Mouse (Mus musculus) B cell, adult 2 months (primary cell): ENCODE measurements around the gene 1700037H04Rik.

Source experiments
- DNase-seq, 2 experiments: peaks; one replicate each; pipeline ENCODE4 v3.0.0; 2022

1700037H04Rik gene

DNA sequence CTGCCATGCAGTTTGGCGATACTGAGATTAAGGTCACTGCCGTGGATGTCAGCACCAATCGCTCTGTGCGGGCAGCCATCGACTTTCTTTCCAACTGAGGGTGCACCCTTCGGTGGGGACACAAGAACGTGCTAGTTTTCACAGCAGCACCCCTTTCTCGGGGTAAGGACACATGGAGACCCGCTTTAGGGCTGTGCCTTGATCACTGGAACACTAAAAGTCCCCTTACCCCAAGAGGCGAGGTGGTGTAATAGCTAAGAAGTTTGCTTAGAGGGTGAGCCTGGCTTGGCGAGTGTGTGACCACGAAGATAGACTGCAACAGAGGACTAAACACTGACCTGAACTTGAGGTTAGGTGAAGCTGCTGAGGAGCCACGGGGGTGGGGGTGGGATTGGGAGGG, 14.8 kb downstream of the 1700037H04Rik start:
- DNase-seq: no peak

DNA sequence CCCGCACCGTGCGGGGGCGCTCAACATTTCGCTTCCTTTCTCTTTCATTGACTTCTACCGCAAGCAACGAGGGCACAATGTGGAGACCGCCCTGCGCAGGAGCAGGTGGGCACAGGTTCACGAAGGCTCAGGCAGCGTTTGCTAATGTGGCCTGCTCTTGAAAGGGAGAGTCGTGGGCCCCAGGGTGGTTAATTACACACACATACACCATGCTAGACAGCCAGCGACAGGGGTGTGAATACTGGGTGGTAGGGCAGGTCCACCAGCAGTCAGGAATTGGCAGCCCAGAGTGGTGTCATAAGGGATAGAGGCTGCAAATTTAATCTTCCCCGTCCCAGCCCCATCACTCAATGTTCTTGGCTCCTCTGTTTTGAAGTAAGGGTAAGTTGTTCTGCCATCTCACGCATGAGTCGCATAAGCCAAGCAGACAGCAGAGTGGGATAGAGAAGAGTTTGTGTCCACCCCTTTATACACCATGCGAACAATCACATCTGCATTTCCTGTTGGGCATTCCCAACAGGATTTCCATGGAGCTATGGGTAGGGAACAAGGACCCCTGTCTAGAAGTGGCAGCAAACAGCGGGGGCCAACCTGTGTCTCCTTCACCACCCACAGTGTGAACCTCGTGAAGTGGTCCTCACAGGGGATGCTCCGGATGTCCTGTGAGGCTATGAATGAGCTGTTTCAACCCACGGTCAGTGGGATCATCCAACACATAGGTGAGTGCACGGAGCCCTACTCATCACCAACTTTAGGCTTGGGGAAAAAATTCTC, 16.7 kb downstream of the 1700037H04Rik start:
- no peak for DNase-seq

DNA sequence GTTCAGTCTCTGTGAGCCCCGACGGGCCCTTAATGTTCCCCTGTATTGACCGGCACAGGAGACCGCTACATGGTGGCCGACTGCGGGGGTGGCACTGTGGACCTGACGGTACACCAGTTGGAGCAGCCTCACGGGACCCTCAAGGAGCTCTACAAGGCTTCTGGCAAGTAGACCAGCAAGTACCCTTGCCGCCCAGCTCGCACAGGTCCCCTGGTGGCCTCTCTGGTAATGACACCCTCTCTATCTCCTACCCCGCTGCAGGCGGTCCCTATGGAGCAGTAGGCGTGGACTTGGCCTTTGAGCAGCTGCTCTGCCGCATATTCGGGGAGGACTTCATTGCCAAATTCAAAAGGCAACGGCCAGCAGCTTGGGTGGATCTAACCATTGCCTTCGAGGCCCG, 17.3 kb downstream of the 1700037H04Rik start:
- peak; percentile 70 to 72 for DNase-seq

DNA sequence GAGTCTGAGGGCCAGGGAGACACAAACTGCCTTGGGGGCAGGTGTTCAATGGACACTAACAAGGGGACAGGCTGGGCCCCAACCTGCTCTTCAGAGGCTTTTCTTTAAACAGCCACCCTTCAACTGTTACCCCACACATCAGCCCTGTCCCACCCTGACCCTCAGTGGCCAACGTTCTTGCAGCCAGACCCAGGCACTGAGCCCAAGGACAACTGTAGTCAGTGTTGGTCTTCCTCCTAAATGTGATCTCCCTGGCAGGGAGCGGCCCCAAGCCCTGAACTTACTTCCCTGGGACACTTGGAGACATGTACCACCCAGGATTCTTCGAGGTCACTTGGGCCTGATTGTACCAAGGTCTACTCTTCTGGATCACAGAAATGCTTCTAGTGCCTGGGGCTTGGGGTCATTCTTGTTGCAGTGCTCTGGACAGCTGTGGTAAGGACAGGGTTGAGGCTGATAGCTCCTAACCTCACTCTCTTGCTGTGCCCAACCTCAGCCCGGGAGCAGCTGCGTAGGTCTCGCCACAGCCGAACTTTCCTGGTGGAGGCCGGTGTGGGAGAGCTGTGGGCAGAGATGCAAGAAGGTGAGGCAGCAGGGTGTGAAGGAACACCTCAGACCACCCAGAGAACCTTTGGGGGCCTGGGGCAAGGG, 18.4 kb downstream of the 1700037H04Rik start:
- DNase-seq: no peak

DNA sequence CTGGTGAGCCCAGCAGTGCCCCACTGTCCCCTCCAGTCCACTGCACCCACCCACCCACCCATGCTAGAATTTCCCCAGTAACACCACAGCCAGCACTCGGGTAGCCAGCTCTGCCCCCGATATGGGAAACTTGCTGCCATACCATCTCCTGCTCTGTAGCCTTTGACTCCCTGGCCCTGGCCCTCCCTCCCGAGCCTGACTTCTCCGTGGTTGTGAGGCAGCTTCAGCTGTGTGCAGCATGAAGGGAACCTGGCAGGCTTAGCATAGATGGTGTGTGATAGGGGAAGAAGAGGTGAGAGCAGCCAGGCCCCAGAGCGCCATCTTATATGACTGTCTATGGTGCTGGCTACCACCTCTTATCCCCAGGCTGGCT, 19.4 kb downstream of the 1700037H04Rik start:
- no peak for DNase-seq

DNA sequence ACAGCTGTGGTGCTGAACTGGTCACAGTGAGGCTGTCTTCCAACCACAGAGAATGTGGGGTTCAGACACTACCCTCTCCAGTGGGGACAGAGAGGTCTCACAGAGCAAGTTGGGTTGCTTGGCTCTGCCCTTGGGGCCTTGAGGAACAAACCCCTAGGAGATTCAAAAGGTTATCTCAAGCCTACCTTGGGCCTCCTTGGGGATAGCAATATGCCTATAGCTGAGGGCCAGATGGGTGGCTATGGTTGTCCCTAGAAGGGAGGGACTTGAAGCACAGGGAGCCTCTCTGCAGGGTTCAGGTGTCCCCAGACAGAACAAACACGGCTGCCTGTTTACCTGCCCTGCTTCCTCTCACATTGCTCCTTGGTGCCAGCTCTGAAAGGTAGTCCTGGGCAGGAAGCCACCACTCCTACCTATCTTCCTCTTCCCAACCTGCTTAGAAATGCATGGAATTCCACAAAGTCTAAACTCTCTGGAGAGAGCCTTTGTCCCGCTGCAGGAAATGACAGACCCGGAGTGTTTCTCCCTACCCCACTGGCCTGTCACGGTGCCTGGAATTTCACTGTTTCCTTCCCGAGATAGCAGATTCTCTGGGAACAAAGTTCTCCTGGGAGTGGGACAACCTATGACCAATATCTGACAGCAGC, 19.9 kb downstream of the 1700037H04Rik start:
- DNase-seq: no peak

DNA sequence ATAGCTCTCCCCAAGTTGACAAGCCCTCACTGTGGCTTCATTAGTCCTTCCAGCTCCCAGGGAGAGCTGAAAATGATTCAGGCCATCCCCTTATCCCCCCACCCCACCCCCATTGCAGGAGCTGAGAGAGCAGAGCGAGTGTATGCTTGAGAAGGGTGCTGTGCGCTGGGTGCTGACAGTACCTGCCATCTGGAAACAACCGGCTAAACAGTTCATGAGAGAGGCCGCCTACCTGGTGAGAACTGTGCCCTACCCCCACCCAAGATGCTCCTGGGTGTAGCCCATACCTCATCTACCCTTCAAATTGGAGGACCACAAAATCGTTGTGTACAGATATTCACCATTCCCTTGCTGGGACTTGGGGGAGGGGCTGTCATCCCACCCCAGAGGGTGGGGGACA, 20.6 kb downstream of the 1700037H04Rik start:
- DNase-seq: no peak

DNA sequence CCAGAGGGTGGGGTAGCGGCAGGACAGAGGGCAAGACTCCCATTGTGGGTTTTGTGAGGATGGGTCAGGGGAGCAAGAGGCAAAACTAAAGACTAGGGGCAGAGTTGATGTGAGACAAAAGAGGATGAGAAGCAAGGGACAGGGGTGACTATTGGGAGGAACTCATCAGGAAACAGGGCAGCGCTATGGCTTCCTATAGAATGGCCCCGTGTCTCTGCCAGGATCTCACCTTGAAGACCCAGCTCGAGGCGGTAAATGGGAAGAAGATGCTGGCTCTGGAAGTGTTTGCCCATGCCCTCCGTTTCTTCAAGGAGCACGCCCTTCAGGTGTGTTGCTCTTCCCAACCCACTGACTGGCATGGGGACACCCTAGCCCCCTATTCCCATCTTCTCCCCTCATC, 21.1 kb downstream of the 1700037H04Rik start:
- no peak for DNase-seq

DNA sequence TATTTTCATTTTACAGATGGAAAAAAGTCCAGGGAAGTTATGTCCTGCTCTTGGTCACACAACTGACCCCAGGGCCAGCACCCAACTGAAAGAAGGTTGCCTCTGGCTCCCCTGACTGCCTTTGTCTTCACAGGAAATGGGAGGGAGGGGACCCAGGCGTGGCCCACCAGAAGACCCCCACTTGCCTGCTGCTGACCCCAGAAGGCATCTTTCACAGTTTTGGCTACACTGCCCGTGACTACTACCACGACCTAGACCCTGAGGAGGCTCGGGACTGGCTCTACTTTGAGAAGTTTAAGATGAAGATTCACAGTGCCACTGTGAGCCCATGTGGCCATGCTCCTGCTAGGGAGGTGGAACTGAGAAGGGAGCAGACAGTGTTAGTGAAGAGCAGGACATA, 21.6 kb downstream of the 1700037H04Rik start:
- DNase-seq: no peak

DNA sequence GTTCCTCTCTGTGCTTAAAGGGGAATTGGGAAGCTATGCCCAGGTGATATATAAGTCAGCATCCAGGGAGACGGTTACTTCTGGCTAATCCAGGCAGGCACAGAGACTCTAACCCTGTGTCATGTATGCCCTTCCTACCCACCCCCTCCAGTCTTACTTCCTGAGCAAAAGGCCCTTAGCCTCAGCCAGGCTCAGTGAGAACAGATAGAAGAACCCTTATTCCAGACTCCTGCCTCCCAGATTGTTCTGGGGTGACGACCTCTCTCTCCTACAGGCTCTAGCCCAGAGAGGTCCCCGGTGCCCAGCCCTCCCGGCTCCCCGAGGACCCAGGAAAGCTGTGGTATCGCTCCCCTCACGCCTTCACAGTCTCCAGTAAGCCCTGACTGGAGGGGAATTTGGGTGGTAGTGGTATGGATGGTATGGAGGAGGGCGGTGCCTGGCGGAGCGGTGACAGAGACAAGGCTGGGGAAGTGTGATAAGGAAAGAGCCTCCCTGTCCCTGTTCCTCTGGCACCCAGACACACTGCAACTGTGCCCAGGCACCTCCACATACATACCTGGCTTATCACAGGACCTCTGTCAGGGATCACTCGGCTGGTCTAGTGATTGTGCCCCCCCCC, 24.3 kb downstream of the 1700037H04Rik start:
- no peak for DNase-seq

DNA sequence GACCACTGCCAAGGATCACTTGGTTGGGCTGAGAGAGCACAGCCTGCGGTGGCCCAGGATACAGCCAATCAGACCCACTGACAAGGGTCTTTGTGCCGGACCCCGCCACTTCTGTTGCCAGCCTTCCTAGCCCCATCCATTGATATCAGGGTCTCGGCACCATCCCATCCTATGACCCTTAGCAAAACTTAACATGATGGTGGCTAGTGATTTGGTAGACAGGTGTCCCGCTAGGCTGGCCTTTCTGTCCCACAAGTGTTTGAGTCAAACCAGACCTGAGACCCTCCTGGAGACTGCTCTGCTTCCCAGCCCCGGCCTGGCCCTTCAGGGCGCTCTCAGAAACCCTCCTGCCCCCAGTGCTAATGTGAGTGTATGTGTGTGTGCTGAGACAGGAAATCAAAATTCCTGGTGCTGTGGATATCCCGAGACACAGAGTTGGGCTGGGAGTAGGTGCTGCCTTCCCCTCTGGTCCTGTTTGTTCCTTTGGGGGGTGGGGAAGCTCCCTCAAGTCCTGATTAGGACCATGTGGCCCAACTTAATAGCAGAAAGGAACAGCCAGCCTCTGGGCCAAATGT, 25.0 kb downstream of the 1700037H04Rik start:
- no peak for DNase-seq

DNA sequence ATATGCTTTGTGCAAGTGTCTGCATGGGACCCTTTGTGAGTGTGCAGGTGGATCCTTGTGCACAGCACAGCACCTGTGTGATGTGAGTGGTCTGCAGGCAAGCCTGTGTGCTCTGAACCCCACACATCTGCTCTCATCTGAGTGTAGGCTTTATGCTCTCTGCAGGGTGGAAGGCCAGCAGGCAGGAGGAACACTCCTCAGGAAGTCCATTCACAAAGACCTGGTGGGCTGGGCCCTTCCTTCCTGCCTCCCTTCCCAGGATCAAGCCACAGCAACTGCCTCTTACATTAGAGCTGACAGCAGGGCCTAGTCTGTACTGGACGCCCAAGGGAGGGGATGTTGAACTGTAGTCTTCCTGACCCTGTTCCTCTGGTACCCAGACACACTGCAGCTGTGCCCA, 25.5 kb downstream of the 1700037H04Rik start:
- DNase-seq: no peak

DNA sequence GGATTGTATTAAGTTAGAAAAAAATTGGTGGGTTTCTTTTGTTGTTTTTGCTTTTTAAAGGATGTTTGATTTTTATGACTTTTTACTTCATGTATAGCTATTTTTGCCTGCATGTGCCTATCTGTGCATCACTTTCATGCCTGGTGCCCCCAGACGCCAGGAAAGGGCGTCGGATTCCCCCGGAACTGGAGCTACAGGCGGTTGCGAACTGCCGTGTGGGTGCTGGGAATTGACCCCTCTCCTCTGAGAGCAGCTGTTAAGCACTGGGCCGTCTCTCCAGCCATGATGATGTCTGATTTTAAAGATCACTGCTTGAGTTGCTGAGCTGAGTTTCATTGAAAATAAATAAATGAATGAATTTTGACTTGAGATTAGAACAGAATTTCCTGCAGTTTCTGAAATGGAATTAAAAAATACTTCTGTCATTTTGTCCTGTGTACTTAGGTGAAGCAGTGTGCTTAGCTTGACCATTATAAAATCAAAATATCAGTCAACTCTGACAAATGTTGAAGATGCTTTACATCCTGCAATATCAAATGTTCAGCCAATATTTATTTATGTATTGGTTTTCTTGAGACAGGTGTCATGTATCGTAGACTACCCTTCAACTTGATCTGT, 26.8 kb downstream of the 1700037H04Rik start, which contains the start of gene Gm11037:
Gm11037 (plus strand) TSS at position 568 of the 618 bp plus-strand sequence.
- no peak for DNase-seq

DNA sequence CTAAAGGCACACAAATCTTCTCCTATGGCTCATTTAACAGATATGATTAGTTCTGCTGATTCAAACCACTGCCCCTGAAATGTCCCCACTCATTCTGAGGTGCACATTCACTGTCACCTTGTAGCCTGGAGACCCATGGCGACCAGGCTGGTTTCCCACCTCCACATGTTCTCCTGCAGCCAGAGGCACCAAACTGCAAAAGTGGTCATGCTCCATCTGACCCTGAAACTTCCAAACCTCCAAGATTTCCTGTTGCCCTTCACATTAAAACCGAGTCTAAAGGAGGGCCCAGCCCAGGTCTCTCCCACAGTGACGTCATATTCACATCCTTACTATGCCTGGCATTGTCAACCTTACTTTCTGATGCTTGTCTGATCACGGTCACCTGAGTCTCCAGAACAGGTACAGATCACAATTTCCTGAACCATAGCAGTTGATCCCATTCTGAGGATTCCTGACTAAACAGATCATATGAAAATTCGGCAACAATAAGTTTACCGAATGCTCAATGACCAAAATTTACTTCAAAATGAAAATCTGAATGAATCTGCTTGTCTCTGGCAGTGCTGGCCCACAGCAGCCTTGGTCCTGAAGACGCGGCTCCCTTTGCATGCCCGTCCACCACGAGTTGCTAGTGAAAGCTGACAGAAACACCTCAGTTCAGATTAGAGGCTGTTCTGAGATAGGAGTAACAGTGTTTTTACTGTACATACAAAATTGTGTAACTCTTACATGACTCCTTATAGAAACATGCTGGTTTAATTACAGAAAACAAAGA, 27.6 kb downstream of the 1700037H04Rik start:
- no peak for DNase-seq

DNA sequence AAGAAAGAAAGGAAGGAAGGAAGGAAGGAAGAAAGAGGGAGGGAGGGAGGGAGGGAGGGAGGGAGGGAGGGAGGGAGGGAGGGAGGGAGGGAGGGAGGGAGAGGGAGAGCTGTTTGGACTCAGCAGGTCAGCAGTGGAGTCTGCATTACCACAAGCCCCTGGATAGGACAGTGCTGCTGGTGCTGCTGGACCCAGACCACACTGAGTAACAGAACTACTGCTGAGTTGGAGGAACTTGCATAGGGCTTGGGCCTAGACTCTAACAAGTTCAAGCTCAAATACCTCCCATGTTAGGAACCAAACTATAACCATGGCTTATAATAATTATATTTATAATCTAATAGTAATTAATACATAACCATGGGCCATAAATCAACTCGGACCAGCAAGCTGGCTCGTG, 29.0 kb downstream of the 1700037H04Rik start:
- no peak for DNase-seq

DNA sequence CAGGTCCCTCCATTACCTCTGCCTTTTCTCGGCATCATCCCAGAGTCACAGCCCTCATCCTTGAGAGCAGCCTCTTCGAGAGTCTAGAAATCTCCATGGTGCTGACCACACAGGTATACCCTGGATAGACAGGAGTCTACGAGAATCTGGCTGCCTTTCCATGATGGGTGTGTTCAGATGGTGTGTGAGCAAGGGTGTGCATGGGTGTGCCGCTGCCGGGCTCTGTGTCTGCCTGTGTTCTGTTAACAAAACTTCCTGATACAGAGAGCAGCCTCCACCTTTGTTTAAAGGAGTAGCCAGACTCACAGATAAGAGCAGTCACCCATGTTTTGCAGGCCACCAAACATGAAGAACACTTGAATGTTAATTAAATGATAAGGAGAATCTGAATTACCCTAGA, 30.0 kb downstream of the 1700037H04Rik start:
- DNase-seq: no peak

DNA sequence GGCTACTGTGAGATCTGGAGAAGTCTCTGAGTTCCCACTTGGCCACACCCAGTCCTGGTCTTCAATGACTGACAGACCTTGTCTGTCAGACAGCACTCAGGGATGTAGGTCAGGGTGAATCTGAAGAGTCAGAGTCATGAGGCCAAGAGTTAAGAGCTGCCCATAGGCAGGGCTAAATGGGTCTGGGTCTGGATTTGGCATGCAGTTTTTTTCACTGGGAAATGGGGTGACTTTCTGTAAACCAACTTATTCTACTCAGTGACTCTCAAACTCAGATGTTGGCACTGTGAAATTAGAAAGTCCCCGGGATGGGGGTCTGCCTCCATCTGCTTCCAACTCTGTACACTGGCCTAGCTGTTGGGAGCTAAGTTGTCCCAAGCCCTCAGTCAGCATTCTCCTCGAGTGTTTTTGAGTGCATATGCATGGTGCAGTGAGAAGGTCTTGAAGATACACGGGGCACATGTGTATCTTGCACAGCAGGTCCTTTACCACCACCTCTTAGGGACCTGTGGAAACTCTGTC, 31.2 kb downstream of the 1700037H04Rik start:
- DNase-seq: no peak

DNA sequence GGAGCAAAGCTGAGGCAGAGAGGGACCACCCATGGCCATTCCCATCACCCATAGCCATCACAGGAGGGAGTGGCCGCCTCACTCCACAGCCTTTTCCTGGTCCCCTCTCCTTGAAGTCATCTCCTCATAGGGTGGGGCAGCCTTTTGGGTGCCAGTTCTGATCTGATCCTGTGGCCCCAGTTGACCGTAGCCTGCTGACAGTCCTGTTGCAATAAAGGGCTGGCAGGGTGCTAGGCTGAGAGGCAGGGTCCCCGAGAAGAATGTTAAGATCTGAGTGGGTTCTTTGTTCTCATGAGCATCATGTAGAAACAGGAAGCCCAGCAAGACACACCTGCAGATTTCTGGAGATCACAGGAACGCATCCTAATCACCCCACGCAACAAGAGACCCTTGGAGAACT, 31.7 kb downstream of the 1700037H04Rik start:
- no peak for DNase-seq

DNA sequence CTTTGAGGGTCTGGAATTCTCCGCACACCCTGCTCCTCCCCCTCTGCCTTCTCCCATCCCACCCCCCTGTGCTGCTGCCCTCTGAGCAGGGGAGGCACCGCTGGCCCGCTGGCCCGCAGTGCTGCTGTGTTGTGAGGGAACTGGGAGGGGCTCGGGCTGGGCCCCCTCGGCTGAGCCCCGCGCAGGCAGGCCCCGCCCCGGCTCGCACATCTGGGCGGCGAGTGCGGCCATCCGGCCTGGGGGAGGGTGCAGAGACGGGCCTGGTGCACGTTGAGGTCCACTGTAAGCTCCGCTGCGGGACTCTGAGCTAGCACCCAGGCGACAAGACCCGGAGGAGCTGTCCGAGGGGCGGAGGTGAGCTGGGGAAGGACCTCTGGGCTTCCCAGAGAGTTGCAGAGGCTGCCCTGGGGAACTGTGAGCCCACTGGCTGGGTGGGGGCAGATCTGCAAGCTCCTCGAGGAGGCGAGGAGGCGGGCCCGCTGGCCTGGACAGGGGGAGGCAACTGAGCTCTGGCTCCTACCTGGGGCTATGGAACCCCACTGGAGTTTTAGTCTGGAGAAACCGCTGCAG, 32.6 kb downstream of the 1700037H04Rik start, which contains the start of gene Hspa12b:
Hspa12b (plus strand) TSS at position 120 of the 570 bp plus-strand sequence.
- peak in 1 of 2 experiments; percentile 10 for DNase-seq

DNA sequence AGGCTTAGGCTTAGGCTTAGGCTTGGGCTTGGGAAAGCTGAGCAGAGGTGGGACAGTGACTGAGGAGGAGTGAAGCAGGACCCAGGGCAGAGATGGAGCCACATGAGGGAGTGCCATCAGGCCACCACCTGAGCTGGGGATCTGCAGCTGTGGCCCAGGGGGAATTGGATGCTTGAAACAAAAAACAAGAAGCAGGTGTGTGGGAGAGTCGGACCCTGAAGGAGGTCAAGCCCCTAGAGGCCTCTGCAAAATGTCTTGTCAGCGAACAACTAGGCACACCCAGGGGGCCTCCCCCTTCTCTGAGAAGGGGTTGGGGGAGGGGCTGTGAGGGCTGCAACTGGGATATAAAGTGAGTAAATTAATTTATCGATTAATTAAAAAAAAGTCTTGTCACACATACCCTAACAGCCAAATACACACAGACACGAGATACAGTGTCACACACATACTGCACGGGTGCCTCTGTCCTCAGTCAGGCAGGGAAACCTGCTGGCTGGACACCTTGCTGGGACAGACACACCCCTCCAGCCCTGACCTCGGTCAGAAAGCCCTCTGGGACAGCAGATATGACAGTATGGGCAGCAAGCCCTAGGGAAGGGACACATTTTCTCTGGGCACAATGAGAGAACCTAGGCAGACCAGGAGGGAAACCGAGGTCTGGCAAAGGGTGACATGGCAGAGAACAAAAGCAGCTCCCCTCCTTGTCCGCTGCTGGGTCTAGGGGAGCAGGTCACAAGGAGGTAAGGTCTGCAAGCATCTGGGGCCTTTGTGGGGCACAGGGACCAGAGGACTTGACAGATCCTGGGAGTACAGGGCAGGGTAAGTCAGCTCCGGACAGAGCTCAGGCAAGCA, 33.7 kb downstream of the 1700037H04Rik start:
- DNase-seq: no peak
